Mouse (Mus musculus): ENCODE measurements around the gene Rptor.

The Rptor gene

GRCm38 (mm10) chr11:119738990-119739846, 136.5 kb downstream of the Rptor start:
- DNase-seq (ENCODE audit: low read depth, low spot score), result no peak

GRCm38 (mm10) chr11:119741401-119741800, 138.7 kb downstream of the Rptor start:
- no peak for DNase-seq (ENCODE audit: low read depth, low spot score)

GRCm38 (mm10) chr11:119744436-119744835, 141.7 kb downstream of the Rptor start:
- no peak for DNase-seq (ENCODE audit: low read depth, low spot score)

- DNase-seq (ENCODE audit: low read depth, low spot score), result no peak
Observed at GRCm38 (mm10) chr11:119745333-119745732, 142.6 kb downstream of the Rptor start.

GRCm38 (mm10) chr11:119754459-119754858, 151.8 kb downstream of the Rptor start:
- no peak for DNase-seq (ENCODE audit: low read depth, low spot score)

- DNase-seq (ENCODE audit: low read depth, low spot score), result no peak
Observed at GRCm38 (mm10) chr11:119758214-119758613, 155.5 kb downstream of the Rptor start.

GRCm38 (mm10) chr11:119758705-119759327, 156.1 kb downstream of the Rptor start:
- no peak for DNase-seq (ENCODE audit: low read depth, low spot score)

GRCm38 (mm10) chr11:119762911-119763310, 160.2 kb downstream of the Rptor start:
- DNase-seq (ENCODE audit: low read depth, low spot score), result no peak

- DNase-seq (ENCODE audit: low read depth, low spot score), result no peak
Observed at GRCm38 (mm10) chr11:119766023-119766422, 163.3 kb downstream of the Rptor start.

- no peak for DNase-seq (ENCODE audit: low read depth, low spot score)
Observed at GRCm38 (mm10) chr11:119766782-119767459, 164.2 kb downstream of the Rptor start.

- no peak for DNase-seq (ENCODE audit: low read depth, low spot score)
Observed at GRCm38 (mm10) chr11:119767525-119767924, 164.8 kb downstream of the Rptor start.

- no peak for DNase-seq (ENCODE audit: low read depth, low spot score)
Observed at GRCm38 (mm10) chr11:119768511-119768910, 165.8 kb downstream of the Rptor start.

- no peak for DNase-seq (ENCODE audit: low read depth, low spot score)
Observed at GRCm38 (mm10) chr11:119769666-119770065, 167.0 kb downstream of the Rptor start.

- no peak for DNase-seq (ENCODE audit: low read depth, low spot score)
Observed at GRCm38 (mm10) chr11:119770985-119771384, 168.3 kb downstream of the Rptor start.

GRCm38 (mm10) chr11:119772896-119773295, 170.2 kb downstream of the Rptor start:
- no peak for DNase-seq (ENCODE audit: low read depth, low spot score)

GRCm38 (mm10) chr11:119775076-119775760, 172.5 kb downstream of the Rptor start:
- DNase-seq (ENCODE audit: low read depth, low spot score), result no peak

- no peak for DNase-seq (ENCODE audit: low read depth, low spot score)
Observed at GRCm38 (mm10) chr11:119777236-119777635, 174.5 kb downstream of the Rptor start.

- DNase-seq (ENCODE audit: low read depth, low spot score), result no peak
Observed at GRCm38 (mm10) chr11:119777872-119778271, 175.2 kb downstream of the Rptor start.

- no peak for DNase-seq (ENCODE audit: low read depth, low spot score)
Observed at GRCm38 (mm10) chr11:119780290-119780689, 177.6 kb downstream of the Rptor start.

- no peak for DNase-seq (ENCODE audit: low read depth, low spot score)
Observed at GRCm38 (mm10) chr11:119781165-119781564, 178.5 kb downstream of the Rptor start.

- DNase-seq (ENCODE audit: low read depth, low spot score), result no peak
Observed at GRCm38 (mm10) chr11:119781726-119782125, 179.0 kb downstream of the Rptor start.

GRCm38 (mm10) chr11:119783653-119784052, 180.9 kb downstream of the Rptor start:
- no peak for DNase-seq (ENCODE audit: low read depth, low spot score)
